Mouse (Mus musculus): ENCODE data around the gene Uhrf1bp1l.

The Uhrf1bp1l gene

GRCm38 (mm10) chr10:89838834-89839233 is 94.0 kb downstream of the Uhrf1bp1l start:
- no peak for DNase-seq (ENCODE audit: low spot score in 2 of 2)

DNA sequence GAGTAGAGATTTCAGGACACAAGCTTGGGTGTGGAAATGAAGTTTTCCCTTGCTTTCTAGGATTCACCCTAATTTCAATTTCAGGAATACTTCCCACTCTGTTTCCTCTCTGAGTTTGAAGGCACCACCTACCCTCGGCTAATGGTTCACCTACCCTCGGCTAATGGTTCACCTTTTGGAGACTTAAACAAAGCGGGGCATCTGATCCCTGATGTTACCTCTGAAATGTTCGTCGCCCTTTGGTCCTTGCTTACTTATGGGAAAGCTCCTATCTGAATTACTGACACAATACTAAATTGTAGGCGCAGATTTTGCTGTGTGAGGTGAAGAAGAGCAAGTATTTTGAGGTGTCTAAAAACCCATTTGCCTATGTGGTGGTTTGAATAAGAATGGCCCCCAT is 106.2 kb downstream of the Uhrf1bp1l start:
- DNase-seq (ENCODE audit: low spot score in 2 of 2) = no peak

- no peak for DNase-seq (ENCODE audit: low spot score in 2 of 2)
Observed at GRCm38 (mm10) chr10:89855251-89855875, 110.6 kb downstream of the Uhrf1bp1l start.

GRCm38 (mm10) chr10:89856286-89856685 is 111.5 kb downstream of the Uhrf1bp1l start:
- DNase-seq (ENCODE audit: low spot score in 2 of 2) = no peak

DNA sequence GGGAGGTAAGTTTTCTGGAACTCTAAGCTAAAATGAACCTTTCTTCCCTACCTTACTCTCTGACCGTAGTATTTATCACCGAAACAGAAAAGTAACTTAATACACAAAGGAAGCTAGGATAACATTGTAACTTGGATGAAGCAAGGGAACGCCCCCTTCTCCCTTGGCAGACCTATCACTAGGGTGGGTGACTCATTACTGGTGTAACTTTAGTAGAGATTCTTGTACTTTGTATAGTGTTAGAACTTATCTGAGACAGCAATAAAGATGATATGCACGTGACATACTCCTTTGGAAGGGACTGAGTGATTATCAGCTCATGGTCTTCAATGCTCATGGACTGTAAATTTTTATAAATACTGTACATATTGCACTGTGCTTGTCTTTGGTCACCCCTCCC is 123.4 kb downstream of the Uhrf1bp1l start:
- no peak for DNase-seq (ENCODE audit: low spot score in 2 of 2)

GRCm38 (mm10) chr10:89868836-89869235 is 124.0 kb downstream of the Uhrf1bp1l start:
- DNase-seq (ENCODE audit: low spot score in 2 of 2) = no peak
